Mouse (Mus musculus) stomach, postnatal 0 days (tissue): ENCODE data around the gene Gm5134. TPM values are rescaled to one million over a fixed set of nuclear protein-coding genes. Genes with fewer than 3 reads are reported as not detected.

Source experiments
- ATAC-seq: fragments of 200-750 bp; cut with Nextera tagmentation; 2 replicates; pipeline ENCODE4 v1.8.0; 2017; ENCODE audit not compliant: low FRiP score, low TSS enrichment
- DNase-seq: peaks from one replicate; pipeline ENCODE4 v3.0.0-alpha.2; 2016; ENCODE audit warnings: low spot score
- H3K27ac ChIP-seq: fragments of 300-500 bp; sonication (generic); replicated peaks from 2 replicates; pipeline ENCODE4 v1.5.1; 2014; ENCODE audit warnings: mild to moderate bottlenecking, control low read depth
- H3K27me3 ChIP-seq: fragments of 300-500 bp; sonication (generic); 2 replicates; pipeline ENCODE4 v1.6.1; 2014; ENCODE audit warnings: low read length; ENCODE audit not compliant: control insufficient read depth, insufficient read depth
- H3K36me3 ChIP-seq: fragments of 300-500 bp; sonication (generic); 2 replicates; pipeline ENCODE4 v1.6.1; 2014; ENCODE audit warnings: low read length, mixed read lengths; ENCODE audit not compliant: control insufficient read depth, insufficient read depth
- H3K4me1 ChIP-seq: fragments of 300-500 bp; sonication (generic); replicated peaks from 2 replicates; pipeline ENCODE4 v1.6.1; 2014; ENCODE audit warnings: antibody characterized with exemption; ENCODE audit not compliant: control insufficient read depth, insufficient read depth
- H3K4me2 ChIP-seq: fragments of 300-500 bp; sonication (generic); replicated peaks from 2 replicates; pipeline ENCODE4 v1.6.1; 2014; ENCODE audit warnings: low read depth, mild to moderate bottlenecking, control low read depth, moderate library complexity
- H3K4me3 ChIP-seq: fragments of 300-500 bp; sonication (generic); 2 replicates; pipeline ENCODE4 v1.5.1; 2014; ENCODE audit warnings: low read depth, low read length, control low read depth
- H3K9ac ChIP-seq: fragments of 300-500 bp; sonication (generic); 2 replicates; pipeline ENCODE4 v1.6.1; 2014; ENCODE audit warnings: mild to moderate bottlenecking, low read length, control low read depth, mixed read lengths
- H3K9me3 ChIP-seq: fragments of 300-500 bp; sonication (generic); 2 replicates; pipeline ENCODE4 v1.6.1; 2016; ENCODE audit warnings: low read length; ENCODE audit not compliant: control insufficient read depth
- CTCF ChIP-seq: IDR thresholded peaks from 2 replicates; pipeline ENCODE4 v1.5.1; 2016; ENCODE audit warnings: antibody characterized with exemption, low read depth, mild to moderate bottlenecking, moderate library complexity
- EP300 ChIP-seq: optimal IDR thresholded peaks from 2 replicates; pipeline ENCODE3; 2016; ENCODE audit warnings: antibody characterized with exemption
- WGBS: fragments of 180-500 bp; shearing (Covaris S2); extraction: QIAGEN DNeasy Blood & Tissue Kit; methylation state at CpG from one replicate; pipeline ENCODE4 v1.1.7; 2014; 5-methylcytosine and 5-hydroxymethylcytosine counted together
- microRNA-seq: library from miRNA; unstranded; fragments of <30 nt; microRNA quantifications from one replicate; pipeline ENCODE4, GENCODE M21; 2016
- polyA plus RNA-seq: library from polyadenylated mRNA; unstranded; fragments of >200 nt; fragmentation: Nextera tagmentation; extraction: Ambion mirVana; gene quantifications from 2 replicates; pipeline ENCODE4 v1.2.1, GENCODE M21; 2015

Gm5134 gene
- polyA plus RNA-seq, 1 experiment from 2014 or later, result not detected

- no peak overlapping the region for H3K9ac ChIP-seq
- ATAC-seq (no peak), DNase-seq (no peak)
- peaks cover 22% of the 10 kb centered on the region for H3K36me3 ChIP-seq
- H3K27ac ChIP-seq, result no peak overlapping the region
- WGBS, result 81% methylated on average over 5 of the region's 5 CpGs
- no peaks in the 10 kb centered on the region for H3K9me3 ChIP-seq
- H3K4me3 ChIP-seq, result no peak overlapping the region
- no peak for TF ChIP-seq EP300
- no peak for TF ChIP-seq CTCF
- H3K27me3 ChIP-seq, result no peaks in the 10 kb centered on the region
- no peak overlapping the region for H3K4me2 ChIP-seq
- H3K4me1 ChIP-seq, result no peaks in the 10 kb centered on the region
These were observed 82.6 kb downstream of the Gm5134 start for GRCm38 (mm10) chr10:76036962-76037361.

GRCm38 (mm10) chr10:76045343-76045742, 91.0 kb downstream of the Gm5134 start:
- Histone ChIP-seq H3K36me3 (0 out of 2 replicates have a peak, but pooled peaks cover 2% of the 10 kb centered on the region), H3K4me3 (no peak overlapping the region), H3K4me2 (no peak overlapping the region), H3K4me1 (no peaks in the 10 kb centered on the region), H3K27me3 (no peaks in the 10 kb centered on the region), H3K9me3 (no peaks in the 10 kb centered on the region), H3K27ac (no peak overlapping the region), H3K9ac (no peak overlapping the region)
- ATAC-seq, result no peak
- no peak for TF ChIP-seq EP300
- no peak for TF ChIP-seq CTCF
- 38% methylated on average over 5 of the region's 5 CpGs for WGBS
- DNase-seq, result no peak

DNA sequence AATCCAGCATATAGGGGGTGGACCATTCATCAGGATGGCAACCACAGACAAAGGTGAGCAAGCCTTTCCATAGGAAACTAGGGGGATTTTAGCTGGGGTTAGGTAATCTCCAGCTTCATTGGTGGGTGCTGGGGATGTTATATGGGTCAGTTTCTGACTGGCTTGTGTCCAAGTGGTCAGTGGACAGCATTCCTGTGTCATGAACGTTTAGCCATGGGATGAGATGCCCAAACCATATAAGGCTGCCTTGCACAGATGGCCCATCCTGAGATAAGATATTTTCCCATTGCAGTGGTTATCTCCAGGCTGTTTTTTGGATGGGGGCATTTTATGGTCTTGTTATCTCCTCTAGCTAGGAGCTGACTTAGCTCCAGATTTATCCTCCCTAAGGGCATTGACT, 92.4 kb downstream of the Gm5134 start:
- Histone ChIP-seq H3K36me3 (no peaks in the 10 kb centered on the region), H3K9ac (no peak overlapping the region), H3K9me3 (no peaks in the 10 kb centered on the region), H3K4me1 (no peaks in the 10 kb centered on the region), H3K4me2 (no peak overlapping the region), H3K27ac (no peak overlapping the region), H3K4me3 (no peak overlapping the region), H3K27me3 (no peaks in the 10 kb centered on the region)
- 14% methylated on average over 1 of the region's 1 CpGs for WGBS
- DNase-seq (no peak), ATAC-seq (no peak)
- TF ChIP-seq EP300 (no peak), CTCF (no peak)

- Histone ChIP-seq H3K4me1 (no peaks in the 10 kb centered on the region), H3K27ac (no peak overlapping the region), H3K36me3 (no peaks in the 10 kb centered on the region), H3K4me2 (no peak overlapping the region), H3K9me3 (no peaks in the 10 kb centered on the region), H3K27me3 (no peaks in the 10 kb centered on the region), H3K4me3 (no peak overlapping the region), H3K9ac (no peak overlapping the region)
- 19% methylated on average over 5 of the region's 5 CpGs for WGBS
- no peak for ATAC-seq
- DNase-seq, result no peak
- no peak for TF ChIP-seq EP300
- TF ChIP-seq CTCF, result no peak
These were observed 93.0 kb downstream of the Gm5134 start for GRCm38 (mm10) chr10:76047182-76047869.

DNA sequence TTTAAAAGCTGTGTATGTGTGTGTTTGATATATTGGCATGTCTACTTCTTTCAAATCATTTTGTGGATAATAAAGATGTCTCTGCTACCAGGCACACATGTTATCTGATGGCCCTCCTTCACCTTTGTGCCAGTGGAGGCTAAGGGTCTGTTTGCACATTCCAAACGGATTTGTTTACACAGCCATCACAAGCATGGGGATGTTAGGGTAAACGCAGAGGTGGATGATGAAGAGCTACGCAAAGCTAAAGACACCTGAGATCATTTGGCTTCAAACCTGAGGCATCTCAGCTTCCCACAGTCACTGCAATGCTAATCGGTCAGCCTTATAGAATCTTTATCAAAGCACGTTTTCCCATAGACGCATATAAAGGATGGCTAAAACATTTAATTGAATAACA, 94.7 kb downstream of the Gm5134 start:
- H3K36me3 ChIP-seq, result no peaks in the 10 kb centered on the region
- H3K4me3 ChIP-seq, result no peak overlapping the region
- no peak overlapping the region for H3K4me2 ChIP-seq
- H3K27me3 ChIP-seq, result no peaks in the 10 kb centered on the region
- no peak overlapping the region for H3K27ac ChIP-seq
- no peaks in the 10 kb centered on the region for H3K9me3 ChIP-seq
- no peaks in the 10 kb centered on the region for H3K4me1 ChIP-seq
- no peak for TF ChIP-seq EP300
- TF ChIP-seq CTCF, result no peak
- no peak for DNase-seq
- H3K9ac ChIP-seq, result no peak overlapping the region
- no peak for ATAC-seq
- 10% methylated on average over 6 of the region's 6 CpGs for WGBS

DNA sequence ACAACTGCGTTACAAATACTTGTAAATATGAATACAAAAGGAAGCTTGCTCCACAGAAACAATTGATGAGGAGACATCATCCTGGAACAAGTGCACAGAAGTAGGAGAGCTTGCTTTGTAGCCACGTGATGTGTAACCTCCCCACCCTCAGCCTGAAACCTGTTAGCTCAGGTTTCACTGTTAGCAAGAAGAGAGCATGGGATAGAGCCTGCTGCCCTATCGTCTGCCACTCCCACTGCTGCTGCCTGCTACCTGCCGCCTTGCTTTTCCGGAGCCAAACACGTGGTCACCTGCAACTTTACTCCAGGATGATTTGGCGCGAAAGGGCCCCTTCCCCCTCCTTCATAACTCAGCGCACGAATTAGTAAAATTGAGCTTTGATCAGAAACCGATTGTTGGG, 97.5 kb downstream of the Gm5134 start:
- Histone ChIP-seq H3K9me3 (no peaks in the 10 kb centered on the region), H3K4me1 (no peaks in the 10 kb centered on the region), H3K27me3 (no peaks in the 10 kb centered on the region), H3K4me3 (no peak overlapping the region), H3K4me2 (no peak overlapping the region), H3K9ac (no peak overlapping the region), H3K27ac (no peak overlapping the region), H3K36me3 (no peaks in the 10 kb centered on the region)
- DNase-seq (no peak), ATAC-seq (no peak)
- 70% methylated on average over 11 of the region's 11 CpGs for WGBS
- TF ChIP-seq EP300, result no peak
- TF ChIP-seq CTCF, result no peak

Small RNA genes within 50 kb of the gene (microRNA-seq; reads per million reads assigned to microRNA genes)
- not detected for gene Mir6409

Other genes with a start within 250 kb of the Gm5134 start
- 13.9 and 14.7 TPM in 2 replicates for gene Cabin1, start 190.2 kb upstream of the Gm5134 start, polyA plus RNA-seq
- 64.1 and 68.4 TPM in 2 replicates for gene Ddt, start 181.1 kb upstream of the Gm5134 start, polyA plus RNA-seq
- gene Gm20441, start 173.6 kb upstream of the Gm5134 start, polyA plus RNA-seq, result 0.16 and 0.64 TPM in 2 replicates
- 72.6 and 77.8 TPM in 2 replicates for gene Gstt3, start 173.1 kb upstream of the Gm5134 start, polyA plus RNA-seq
- gene Gstt1, start 155.9 kb upstream of the Gm5134 start, polyA plus RNA-seq, result 16.1 and 19.7 TPM in 2 replicates
- not detected in 2 replicates for gene Gstt4, start 132.0 kb upstream of the Gm5134 start, polyA plus RNA-seq
- 77.4 and 81.0 TPM in 2 replicates for gene Gstt2, start 117.1 kb upstream of the Gm5134 start, polyA plus RNA-seq
- gene Mif, start 94.3 kb upstream of the Gm5134 start, polyA plus RNA-seq, result 805 and 984 TPM in 2 replicates
- 23.6 and 32.3 TPM in 2 replicates for gene Derl3, start 61.1 kb upstream of the Gm5134 start, polyA plus RNA-seq
- 81.9 and 82.8 TPM in 2 replicates for gene Smarcb1, start 32.9 kb upstream of the Gm5134 start, polyA plus RNA-seq
- gene Chchd10, start 21.4 kb upstream of the Gm5134 start, polyA plus RNA-seq, result 232 and 235 TPM in 2 replicates
- 9.9 and 14.6 TPM in 2 replicates for gene Mmp11, start 18.0 kb upstream of the Gm5134 start, polyA plus RNA-seq
- 0.22 TPM in 1 of 2 replicates, not detected in the other for gene Gm867, start 13.8 kb upstream of the Gm5134 start, polyA plus RNA-seq
- gene Vpreb3, start 11.5 kb upstream of the Gm5134 start, polyA plus RNA-seq, result 0.16 and 0.22 TPM in 2 replicates
- 5.7 and 6.1 TPM in 2 replicates for gene Zfp280b, start 78.1 kb downstream of the Gm5134 start, polyA plus RNA-seq
- gene Slc5a4b, start 156.4 kb downstream of the Gm5134 start, polyA plus RNA-seq, result 0.04 and 0.06 TPM in 2 replicates
- not detected in 2 replicates for gene Slc5a4a, start 192.9 kb downstream of the Gm5134 start, polyA plus RNA-seq